Mouse (Mus musculus) midbrain, postnatal 0 days (tissue): Measurements from ENCODE around the gene Spata22. TPM values are rescaled to one million over a fixed set of nuclear protein-coding genes. Genes with fewer than 3 reads are reported as not detected.

Source experiments
- ATAC-seq: fragments of 200-750 bp; cut with Nextera tagmentation; 2 replicates; pipeline ENCODE4 v1.8.0; 2017; ENCODE audit warnings: moderate number of reproducible peaks, mild to moderate bottlenecking, moderate TSS enrichment, moderate library complexity; ENCODE audit not compliant: low FRiP score
- DNase-seq: peaks from one replicate; pipeline ENCODE4 v3.0.0-alpha.2; 2015; ENCODE audit warnings: low spot score
- H3K27ac ChIP-seq: fragments of 300-500 bp; sonication (generic); 2 replicates; pipeline ENCODE4 v1.5.1; 2014; ENCODE audit warnings: low read depth, mild to moderate bottlenecking, low read length, mixed read lengths
- H3K27me3 ChIP-seq: fragments of 300-500 bp; sonication (generic); 2 replicates; pipeline ENCODE4 v1.6.1; 2014; ENCODE audit warnings: low read length, control low read depth, mixed read lengths; ENCODE audit not compliant: insufficient read depth
- H3K36me3 ChIP-seq: fragments of 300-500 bp; sonication (generic); 2 replicates; pipeline ENCODE4 v1.6.1; 2014; ENCODE audit warnings: low read length, control low read depth, mixed read lengths; ENCODE audit not compliant: insufficient read depth
- H3K4me1 ChIP-seq: fragments of 300-500 bp; sonication (generic); 2 replicates; pipeline ENCODE4 v1.6.1; 2014; ENCODE audit warnings: mild to moderate bottlenecking, control low read depth, antibody characterized with exemption, low read length, mixed read lengths; ENCODE audit not compliant: insufficient read depth
- H3K4me2 ChIP-seq: fragments of 300-500 bp; sonication (generic); 2 replicates; pipeline ENCODE4 v1.6.1; 2014; ENCODE audit warnings: low read depth, mild to moderate bottlenecking, low read length, mixed read lengths; ENCODE audit not compliant: poor library complexity, severe bottlenecking
- H3K4me3 ChIP-seq: fragments of 300-500 bp; sonication (generic); 2 replicates; pipeline ENCODE4 v1.5.1; 2014; ENCODE audit warnings: low read depth, mild to moderate bottlenecking, low read length, moderate library complexity
- H3K9ac ChIP-seq: fragments of 300-500 bp; sonication (generic); replicated peaks from 2 replicates; pipeline ENCODE4 v1.6.1; 2014; ENCODE audit warnings: mild to moderate bottlenecking, low read length, moderate library complexity, mixed read lengths; ENCODE audit not compliant: poor library complexity, severe bottlenecking
- H3K9me3 ChIP-seq: fragments of 300-500 bp; sonication (generic); 2 replicates; pipeline ENCODE4 v1.6.1; 2016; ENCODE audit warnings: low read length, control low read depth
- CTCF ChIP-seq: IDR thresholded peaks from 2 replicates; pipeline ENCODE4 v1.5.1; 2016; ENCODE audit warnings: antibody characterized with exemption, mild to moderate bottlenecking
- WGBS: fragments of 180-500 bp; shearing (Covaris S2); extraction: QIAGEN DNeasy Blood & Tissue Kit; methylation state at CpG from one replicate; pipeline ENCODE4 v1.1.7; 2014; 5-methylcytosine and 5-hydroxymethylcytosine counted together
- polyA plus RNA-seq: library from polyadenylated mRNA; unstranded; fragments of >200 nt; fragmentation: Nextera tagmentation; extraction: Ambion mirVana; gene quantifications from 2 replicates; pipeline ENCODE4 v1.2.1, GENCODE M21; 2015
- total RNA-seq: library from RNA; depleted of rRNA; stranded (reverse); fragments of >200 nt; gene quantifications from 2 replicates; pipeline ENCODE4 v1.2.3, GENCODE M21; 2014; rRNA removed

The Spata22 gene
- total and polyA plus RNA-seq, 2 experiments from 2014 or later = 0.16 TPM; not detected in 1

GRCm38 (mm10) chr11:73395374-73395773 is 65.8 kb downstream of the Spata22 start:
- Histone ChIP-seq H3K4me1 (no peaks in the 10 kb centered on the region), H3K4me2 (no peak overlapping the region), H3K9me3 (0 out of 2 replicates have a peak, but pooled peaks cover under 1% of the 10 kb centered on the region), H3K9ac (no peak overlapping the region), H3K27ac (no peak overlapping the region), H3K27me3 (no peaks in the 10 kb centered on the region), H3K36me3 (no peaks in the 10 kb centered on the region), H3K4me3 (no peak overlapping the region)
- TF ChIP-seq CTCF = no peak
- 76% methylated on average over 4 of the region's 4 CpGs for WGBS
- DNase-seq = no peak
- no peak for ATAC-seq

Other genes with a start within 250 kb of the Spata22 start
- 0.05 TPM in 1 of 2 replicates, not detected in the other for gene Itgae, start 239.2 kb upstream of the Spata22 start, total RNA-seq
- gene Itgae, start 239.2 kb upstream of the Spata22 start, polyA plus RNA-seq = 0.09 and 0.10 TPM in 2 replicates
- gene Haspin, start 191.4 kb upstream of the Spata22 start, total RNA-seq = 0.60 and 1.4 TPM in 2 replicates
- gene Haspin, start 191.4 kb upstream of the Spata22 start, polyA plus RNA-seq = 0.97 and 1.3 TPM in 2 replicates
- gene P2rx5, start 169.3 kb upstream of the Spata22 start, total RNA-seq = 1.1 TPM in 1 of 2 replicates, not detected in the other
- gene P2rx5, start 169.3 kb upstream of the Spata22 start, polyA plus RNA-seq = 0.28 and 0.50 TPM in 2 replicates
- gene Emc6, start 152.7 kb upstream of the Spata22 start, total RNA-seq = 141 and 143 TPM in 2 replicates
- gene Emc6, start 152.7 kb upstream of the Spata22 start, polyA plus RNA-seq = 169 and 182 TPM in 2 replicates
- gene Tax1bp3, start 152.7 kb upstream of the Spata22 start, total RNA-seq = 43.8 and 55.6 TPM in 2 replicates
- gene Tax1bp3, start 152.7 kb upstream of the Spata22 start, polyA plus RNA-seq = 91.0 and 100 TPM in 2 replicates
- 21.5 and 22.9 TPM in 2 replicates for gene Ctns, start 130.7 kb upstream of the Spata22 start, total RNA-seq
- 13.0 and 13.3 TPM in 2 replicates for gene Ctns, start 130.7 kb upstream of the Spata22 start, polyA plus RNA-seq
- 2.2 and 2.7 TPM in 2 replicates for gene Shpk, start 130.3 kb upstream of the Spata22 start, total RNA-seq
- 2.2 and 2.3 TPM in 2 replicates for gene Shpk, start 130.3 kb upstream of the Spata22 start, polyA plus RNA-seq
- 0.33 and 0.42 TPM in 2 replicates for gene Trpv1, start 95.4 kb upstream of the Spata22 start, total RNA-seq
- gene Trpv1, start 95.4 kb upstream of the Spata22 start, polyA plus RNA-seq = 0.31 and 0.47 TPM in 2 replicates
- 0.27 and 0.66 TPM in 2 replicates for gene Trpv3, start 62.4 kb upstream of the Spata22 start, total RNA-seq
- gene Trpv3, start 62.4 kb upstream of the Spata22 start, polyA plus RNA-seq = 0.20 and 0.31 TPM in 2 replicates
- 3.0 and 3.9 TPM in 2 replicates for gene Aspa, start 145 bp upstream of the Spata22 start, total RNA-seq
- gene Aspa, start 145 bp upstream of the Spata22 start, polyA plus RNA-seq = 4.2 and 5.0 TPM in 2 replicates
- not detected in 2 replicates for gene Gm49340, start within 50 bp of the Spata22 start, total RNA-seq
- not detected in 2 replicates for gene Gm49340, start within 50 bp of the Spata22 start, polyA plus RNA-seq
- gene Olfr20, start 21.0 kb downstream of the Spata22 start, total RNA-seq = not detected in 2 replicates
- not detected in 2 replicates for gene Olfr20, start 21.0 kb downstream of the Spata22 start, polyA plus RNA-seq
- not detected in 2 replicates for gene Olfr376, start 41.5 kb downstream of the Spata22 start, total RNA-seq
- not detected in 2 replicates for gene Olfr376, start 41.5 kb downstream of the Spata22 start, polyA plus RNA-seq
- not detected in 2 replicates for gene Olfr1, start 69.9 kb downstream of the Spata22 start, total RNA-seq
- gene Olfr1, start 69.9 kb downstream of the Spata22 start, polyA plus RNA-seq = not detected in 2 replicates
- not detected in 2 replicates for gene Olfr378, start 98.7 kb downstream of the Spata22 start, total RNA-seq
- gene Olfr378, start 98.7 kb downstream of the Spata22 start, polyA plus RNA-seq = not detected in 2 replicates
- not detected in 2 replicates for gene Olfr380, start 127.8 kb downstream of the Spata22 start, total RNA-seq
- gene Olfr380, start 127.8 kb downstream of the Spata22 start, polyA plus RNA-seq = not detected in 2 replicates
- gene Olfr381, start 161.9 kb downstream of the Spata22 start, total RNA-seq = not detected in 2 replicates
- gene Olfr381, start 161.9 kb downstream of the Spata22 start, polyA plus RNA-seq = not detected in 2 replicates
- not detected in 2 replicates for gene Olfr382, start 187.5 kb downstream of the Spata22 start, total RNA-seq
- gene Olfr382, start 187.5 kb downstream of the Spata22 start, polyA plus RNA-seq = not detected in 2 replicates